Mouse (Mus musculus) olfactory bulb, adult 2 months (tissue): ENCODE measurements around the gene Ccdc14.

Source experiments
- CTCF ChIP-seq: fragments of 200-500 bp; IDR thresholded peaks from 2 replicates; pipeline ENCODE4 v1.5.1; 2012; ENCODE audit warnings: low read depth, mild to moderate bottlenecking, low read length, moderate library complexity; ENCODE audit not compliant: insufficient read depth
- POLR2A ChIP-seq: fragments of 200-500 bp; IDR thresholded peaks from 2 replicates; pipeline ENCODE4 v1.6.1; 2012; ENCODE audit warnings: mild to moderate bottlenecking, low read depth, low read length, moderate library complexity; ENCODE audit not compliant: insufficient read depth

GRCm38 (mm10) chr16:34767443-34767842 lies 77.0 kb downstream of the Ccdc14 start:
- TF ChIP-seq CTCF (no peak), POLR2A (no peak)
